Mouse (Mus musculus): Measurements from ENCODE around the gene Rcc2.

DNA sequence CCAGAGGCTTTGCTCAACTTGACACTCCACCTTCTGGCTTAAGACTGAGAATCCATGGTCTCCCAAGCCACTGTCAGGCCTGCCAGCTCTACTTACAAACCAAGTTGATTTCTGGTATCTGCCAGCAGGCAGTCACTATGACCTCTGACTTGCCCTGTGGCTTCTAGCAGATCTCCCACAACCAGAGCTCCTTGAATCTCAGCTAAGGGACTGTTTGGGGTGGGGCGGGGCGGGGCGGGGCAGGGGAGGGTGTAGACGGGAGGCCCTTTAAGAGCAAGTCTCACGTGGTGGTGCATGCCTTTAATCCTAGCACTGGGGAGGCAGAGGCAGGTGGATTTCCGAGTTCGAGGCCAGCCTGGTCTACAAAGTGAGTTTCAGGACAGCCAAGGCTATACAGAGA is 32.5 kb downstream of the Rcc2 start:
- TF ChIP-seq CTCF (IDR thresholded peaks at IDR 0.05; ENCODE audit: insufficient read depth, low read length): no peak
- TF ChIP-seq POLR2A (IDR thresholded peaks at IDR 0.05; ENCODE audit: borderline replicate concordance, extremely low read depth, low read depth, low read length): no peak
